ENCODE assay signal across 31 mouse cellular contexts in genomic region chr9:38427026-38427425, GRCm38 (mm10). TPM values are rescaled to one million over a fixed set of nuclear protein-coding genes. Genes with fewer than 3 reads are reported as not detected.
A peak's percentile ranks its signal among the peaks of the same experiment; 100 is the strongest.
DNase-seq lines count a peak whose midpoint lies in the region; ATAC-seq and TF ChIP-seq lines count a peak whose summit lies in the region.
"Had no signal": no experiment of that assay in that cellular context is flagged by ENCODE, and none has a peak within 500 bp of the region (broad histone marks: within the 10 kb centered on the region; RNA-seq: fewer than 3 reads in every experiment).

No protein-coding gene starts in this region.

- H3K4me2 ChIP-seq in CH12.LX (ENCODE audit: insufficient read depth, low read depth, poor library complexity, severe bottlenecking), result no peak overlapping the region

- dilution Hi-C loops in CH12.LX (cut with MboI; ENCODE audit: extremely low pct_ligation_motif_present, extremely low pct_unique_long_range_greater_than_20kb, low sequenced_read_pairs), result no loop called here

- TF ChIP-seq EP300 in CH12.LX (IDR thresholded peaks at IDR 0.05; ENCODE audit: low read length) (no peak), ES-Bruce4 (IDR thresholded peaks at IDR 0.05; ENCODE audit: insufficient read depth, low read depth, low read length) (no peak)

- no peak for ATAC-seq in frontal cortex, adult (ENCODE audit: low TSS enrichment)
- ATAC-seq: activated CD4-positive, CD25-positive, alpha-beta regulatory T cell, adult 4 months; CD4-positive, CD25-positive, alpha-beta regulatory T cell, adult 4 months; Patski had no signal

- no peak overlapping the region for H3K4me3 ChIP-seq in CH12.LX (replicated peaks in 1 of 3; ENCODE audit: low read depth in 2 of 3, low read length in 2 of 3, poor library complexity in 1 of 3)
- H3K4me3 ChIP-seq in ES-Bruce4 (ENCODE audit: low read depth, low read length), result no peak overlapping the region

- TF ChIP-seq CTCF in CH12.LX (conservative IDR thresholded peaks at IDR 0.05 in 1 of 2, IDR thresholded peaks at IDR 0.05 in 1 of 2; ENCODE audit: low read depth in 2 of 2, low read length in 2 of 2) (no peak), ES-Bruce4 (IDR thresholded peaks at IDR 0.05; ENCODE audit: low read depth, low read length) (no peak)

- H3K4me1 ChIP-seq in CH12.LX (ENCODE audit: control insufficient read depth in 1 of 2, insufficient read depth in 2 of 2) (no peaks in the 10 kb centered on the region), ES-Bruce4 (ENCODE audit: control insufficient read depth, insufficient read depth, low read length) (no peaks in the 10 kb centered on the region)

- H3K79me2 ChIP-seq in CH12.LX (replicated peaks; ENCODE audit: control insufficient read depth, extremely low read depth, insufficient read depth, poor library complexity, severe bottlenecking), result no peaks in the 10 kb centered on the region

- H3K9ac ChIP-seq in CH12.LX (ENCODE audit: insufficient read depth, low read depth) (no peak overlapping the region), ES-Bruce4 (ENCODE audit: low read depth, poor library complexity, severe bottlenecking) (no peak overlapping the region)

- H3K27me3 ChIP-seq in CH12.LX (replicated peaks) (no peaks in the 10 kb centered on the region), ES-Bruce4 (ENCODE audit: control insufficient read depth, insufficient read depth, low read length, poor library complexity, severe bottlenecking) (no peaks in the 10 kb centered on the region)
- H3K27me3 ChIP-seq: Patski had no signal

- H3K36me3 ChIP-seq in CH12.LX (replicated peaks in 1 of 2; ENCODE audit: control insufficient read depth in 1 of 2, insufficient read depth in 1 of 2, low read length in 1 of 2) (no peaks in the 10 kb centered on the region), ES-Bruce4 (ENCODE audit: control insufficient read depth, insufficient read depth, low read length, poor library complexity, severe bottlenecking) (no peaks in the 10 kb centered on the region)
- H3K36me3 ChIP-seq: G1E had no signal

- H3K9me3 ChIP-seq in CH12.LX (replicated peaks; ENCODE audit: low read length) (no peaks in the 10 kb centered on the region), ES-Bruce4 (replicated peaks; ENCODE audit: control insufficient read depth, insufficient read depth, low read length, poor library complexity, severe bottlenecking) (peaks cover 16% of the 10 kb centered on the region)
- H3K9me3 ChIP-seq: G1E had no signal

- no peak for TF ChIP-seq POLR2A in CH12.LX (IDR thresholded peaks at IDR 0.05; ENCODE audit: low read depth, low read length)
- TF ChIP-seq POLR2A in ES-Bruce4 (IDR thresholded peaks at IDR 0.05; ENCODE audit: insufficient read depth, low read length), result no peak

- in situ Hi-C loops in CH12.LX (cut with MboI; ENCODE audit: low pct_ligation_motif_present, low pct_unique_long_range_greater_than_20kb, low sequenced_read_pairs), result no loop called here

- H3K27ac ChIP-seq in CH12.LX (ENCODE audit: insufficient read depth, low read depth) (no peak overlapping the region), ES-Bruce4 (ENCODE audit: insufficient read depth, low read length) (peak overlapping the region; percentile 67)

- peak; percentile 28 for DNase-seq in CH12.LX (ENCODE audit: extremely low read depth)
- DNase-seq in ES-CJ7 (ENCODE audit: low read depth, low spot score), result peak; percentile 61
- peak; percentile 75 for DNase-seq in R1 (ENCODE audit: low read depth, low spot score)
- no peak for DNase-seq in layer of hippocampus, adult 8-10 months (ENCODE audit: low spot score in 2 of 2)
- no peak for DNase-seq in layer of hippocampus, postnatal 10 days (ENCODE audit: low spot score in 2 of 2)
- DNase-seq in yolk sac, embryonic 10.5 days (ENCODE audit: low spot score), result no peak
- DNase-seq: adrenal gland, adult 2 months; adrenal gland, adult 8-10 months; adrenal gland, postnatal 10 days; adrenal gland, postnatal 14 days; adrenal gland, postnatal 25 days; adrenal gland, postnatal 36 days; B cell, adult 2 months; cerebellum, adult 11 months; cerebellum, adult 11-12 months; cerebellum, adult 18-20 months; cerebellum, adult 2 months; cerebellum, adult 8-10 months; cerebellum, adult 9-10 months had no signal

- no peak for TF ChIP-seq RAD21 in CH12.LX (IDR thresholded peaks at IDR 0.05; ENCODE audit: low read depth, low read length)

TF ChIP-seq in CH12.LX, 34 proteins besides CTCF, POLR2A, EP300 and RAD21:
- TF ChIP-seq KAT2A (IDR thresholded peaks at IDR 0.05; ENCODE audit: insufficient replicate concordance, low read length) (no peak), CHD1 (IDR thresholded peaks at IDR 0.05; ENCODE audit: low read depth, low read length) (no peak), ZMIZ1 (IDR thresholded peaks at IDR 0.05; ENCODE audit: low read depth, low read length) (no peak), MYC (IDR thresholded peaks at IDR 0.05; ENCODE audit: low read depth, low read length) (no peak), NELFE (IDR thresholded peaks at IDR 0.05; ENCODE audit: low read depth, low read length) (no peak), MEF2A (IDR thresholded peaks at IDR 0.05; ENCODE audit: borderline replicate concordance, low read depth, low read length) (no peak), MAX (IDR thresholded peaks at IDR 0.05; ENCODE audit: low read length) (no peak), JUND (conservative IDR thresholded peaks at IDR 0.05; ENCODE audit: low read depth, low read length) (no peak), SIN3A (IDR thresholded peaks at IDR 0.05; ENCODE audit: low read length) (no peak), E2F4 (IDR thresholded peaks at IDR 0.05; ENCODE audit: insufficient replicate concordance, low read depth, low read length) (no peak), TCF12 (IDR thresholded peaks at IDR 0.05; ENCODE audit: low read depth, low read length) (no peak), PAX5 (IDR thresholded peaks at IDR 0.05; ENCODE audit: low read length) (no peak), IRF4 (IDR thresholded peaks at IDR 0.05; ENCODE audit: low read depth, low read length) (no peak), ZNF384 (IDR thresholded peaks at IDR 0.05; ENCODE audit: low read depth, low read length) (no peak), NRF1 (IDR thresholded peaks at IDR 0.05; ENCODE audit: low read depth, low read length) (no peak), BHLHE40 (IDR thresholded peaks at IDR 0.05; ENCODE audit: low read depth, low read length) (no peak), ELF1 (IDR thresholded peaks at IDR 0.05; ENCODE audit: low read depth, low read length) (no peak)

RNA-seq across cellular contexts. Expression of gene Olfr901, which starts 2.2 kb away (rescaled TPM):
- total RNA-seq in CH12.LX (2012; rRNA removed) (not detected in 2 replicates), CH12.LX (2014; rRNA removed) (not detected in 2 replicates)
- polyA plus RNA-seq in CH12.LX (2012; ENCODE audit: insufficient read length, low read depth) (not detected in 2 replicates), ES-Bruce4 (2011; ENCODE audit: insufficient read depth, insufficient read length, low read depth, missing spikeins) (not detected in 2 replicates)
- total RNA-seq in layer of hippocampus, adult 8-10 months (2022), result not detected
- total RNA-seq in layer of hippocampus, postnatal 10 days (2021), result not detected
- total RNA-seq: adrenal gland, adult 18-20 months; adrenal gland, adult 2 months; adrenal gland, adult 8-10 months; adrenal gland, postnatal 10 days; adrenal gland, postnatal 14 days; adrenal gland, postnatal 25 days; adrenal gland, postnatal 36 days; adrenal gland, postnatal 4 days; G1E; MEL had no signal
- polyA plus RNA-seq: adrenal gland, adult 2 months; brain, embryonic 14.5 days; cerebellum, adult 2 months; G1E; Patski had no signal

RNA-seq across cellular contexts. Expression of gene Olfr902, which starts 20.4 kb away (rescaled TPM):
- total RNA-seq in CH12.LX (2012; rRNA removed) (not detected in 2 replicates), CH12.LX (2014; rRNA removed) (not detected in 2 replicates)
- polyA plus RNA-seq in CH12.LX (2012; ENCODE audit: insufficient read length, low read depth) (not detected in 2 replicates), ES-Bruce4 (2011; ENCODE audit: insufficient read depth, insufficient read length, low read depth, missing spikeins) (not detected in 2 replicates)
- not detected for total RNA-seq in layer of hippocampus, adult 8-10 months (2022)
- not detected for total RNA-seq in layer of hippocampus, postnatal 10 days (2021)
- total RNA-seq: adrenal gland, adult 18-20 months; adrenal gland, adult 2 months; adrenal gland, adult 8-10 months; adrenal gland, postnatal 10 days; adrenal gland, postnatal 14 days; adrenal gland, postnatal 25 days; adrenal gland, postnatal 36 days; adrenal gland, postnatal 4 days; ES-E14; G1E; MEL had no signal
- polyA plus RNA-seq: activated CD4-positive, CD25-positive, alpha-beta regulatory T cell, adult 4 months; adrenal gland, adult 2 months; brain, embryonic 14.5 days; C2C12; CD4-positive, CD25-positive, alpha-beta regulatory T cell, adult 4 months; cerebellum, adult 2 months; G1E; Patski had no signal

RNA-seq across cellular contexts. Expression of gene Olfr147, which starts 25.5 kb away (rescaled TPM):
- not detected in 2 replicates for total RNA-seq in CH12.LX (2012; rRNA removed)
- not detected in 2 replicates for total RNA-seq in CH12.LX (2014; rRNA removed)
- polyA plus RNA-seq in CH12.LX (2012; ENCODE audit: insufficient read length, low read depth), result not detected in 2 replicates
- not detected in 2 replicates for polyA plus RNA-seq in ES-Bruce4 (2011; ENCODE audit: insufficient read depth, insufficient read length, low read depth, missing spikeins)
- not detected for total RNA-seq in layer of hippocampus, adult 8-10 months (2022)
- total RNA-seq in layer of hippocampus, postnatal 10 days (2021), result not detected
- total RNA-seq: adrenal gland, adult 18-20 months; adrenal gland, adult 2 months; adrenal gland, adult 8-10 months; adrenal gland, postnatal 10 days; adrenal gland, postnatal 14 days; adrenal gland, postnatal 25 days; adrenal gland, postnatal 36 days; adrenal gland, postnatal 4 days; MEL had no signal
- polyA plus RNA-seq: activated CD4-positive, CD25-positive, alpha-beta regulatory T cell, adult 4 months; adrenal gland, adult 2 months; brain, embryonic 14.5 days; CD4-positive, CD25-positive, alpha-beta regulatory T cell, adult 4 months; cerebellum, adult 2 months; G1E; Patski had no signal

RNA-seq across cellular contexts. Expression of gene Olfr904, which starts 35.9 kb away (rescaled TPM):
- total RNA-seq in CH12.LX (2012; rRNA removed), result not detected in 2 replicates
- total RNA-seq in CH12.LX (2014; rRNA removed), result not detected in 2 replicates
- not detected in 2 replicates for polyA plus RNA-seq in CH12.LX (2012; ENCODE audit: insufficient read length, low read depth)
- polyA plus RNA-seq in ES-Bruce4 (2011; ENCODE audit: insufficient read depth, insufficient read length, low read depth, missing spikeins), result not detected in 2 replicates
- total RNA-seq in layer of hippocampus, adult 8-10 months (2022), result not detected
- total RNA-seq in layer of hippocampus, postnatal 10 days (2021), result not detected
- total RNA-seq: adrenal gland, adult 18-20 months; adrenal gland, adult 2 months; adrenal gland, adult 8-10 months; adrenal gland, postnatal 10 days; adrenal gland, postnatal 14 days; adrenal gland, postnatal 25 days; adrenal gland, postnatal 36 days; adrenal gland, postnatal 4 days; ES-E14; MEL had no signal
- polyA plus RNA-seq: activated CD4-positive, CD25-positive, alpha-beta regulatory T cell, adult 4 months; adrenal gland, adult 2 months; brain, embryonic 14.5 days; C2C12; CD4-positive, CD25-positive, alpha-beta regulatory T cell, adult 4 months; cerebellum, adult 2 months; G1E; Patski had no signal

RNA-seq across cellular contexts. Expression of gene Olfr905, which starts 43.9 kb away (rescaled TPM):
- total RNA-seq in CH12.LX (2012; rRNA removed), result not detected in 2 replicates
- total RNA-seq in CH12.LX (2014; rRNA removed), result not detected in 2 replicates
- polyA plus RNA-seq in CH12.LX (2012; ENCODE audit: insufficient read length, low read depth), result not detected in 2 replicates
- 0.41 and 0.49 TPM in 2 replicates for polyA plus RNA-seq in ES-Bruce4 (2011; ENCODE audit: insufficient read depth, insufficient read length, low read depth, missing spikeins)
- total RNA-seq in layer of hippocampus, adult 8-10 months (2022), result not detected
- total RNA-seq in layer of hippocampus, postnatal 10 days (2021), result under 1 TPM in 1 of 2 experiments, not detected in 1; 0.07 TPM
- total RNA-seq: adrenal gland, adult 2 months; adrenal gland, postnatal 10 days; adrenal gland, postnatal 14 days; adrenal gland, postnatal 25 days; ES-E14; MEL had no signal
- polyA plus RNA-seq: activated CD4-positive, CD25-positive, alpha-beta regulatory T cell, adult 4 months; adrenal gland, adult 2 months; brain, embryonic 14.5 days; C2C12; CD4-positive, CD25-positive, alpha-beta regulatory T cell, adult 4 months; cerebellum, adult 2 months; G1E had no signal

Comparison
In these comparisons a context has a peak if more than half of its experiments do, and no peak if none do; other contexts are left out.
1. DNase-seq: peak in CH12.LX (single experiment), ES-CJ7 (single experiment) and R1 (single experiment); none in layer of hippocampus, adult 8-10 months (0 of 2), layer of hippocampus, postnatal 10 days (0 of 2) and yolk sac, embryonic 10.5 days (single experiment).